Mouse (Mus musculus) brain, embryonic 18.5 days (tissue): ENCODE measurements at regions not wholly inside any gene's neighbourhood (a gene's known extent, or its start where the extent isn't known, plus 50 kb on each side); places are given as distances from the start of the nearest gene placed in this dataset.

Experiments used
- DNase-seq: peaks from one replicate; pipeline ENCODE4 v3.0.0-alpha.2; 2012; ENCODE audit warnings: low read depth, low spot score

DNA sequence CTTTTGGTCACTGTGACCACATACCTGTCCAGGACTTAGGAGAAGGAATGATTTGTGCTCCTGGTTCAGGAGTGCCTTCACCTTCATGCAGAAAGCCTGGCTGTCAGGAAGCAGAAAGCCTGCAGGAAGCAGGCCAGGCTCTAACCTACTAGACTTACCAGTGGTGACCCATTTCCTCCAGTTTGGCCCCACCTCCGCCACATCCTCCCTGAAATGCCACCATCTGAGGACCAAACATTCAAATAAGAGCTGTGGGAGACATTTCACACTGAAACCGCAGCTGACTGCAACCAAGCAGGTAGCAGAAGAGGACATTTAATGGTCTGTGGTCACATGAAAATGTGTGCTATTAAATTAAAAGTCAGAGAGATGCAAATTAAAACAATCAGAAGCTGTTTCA is 50.3 kb upstream of the Armc2 start:
- no peak for DNase-seq
